Mouse (Mus musculus) layer of hippocampus, adult 2 months (tissue): Measurements from ENCODE around the gene Wdr5. TPM values are rescaled to one million over a fixed set of nuclear protein-coding genes. Genes with fewer than 3 reads are reported as not detected.
"Not testable (repeated sequence)": the region's sequence is repeated elsewhere in the genome, so short reads cannot be mapped to it uniquely, and the experiment has no call there.

Experiments used
- DNase-seq, 2 experiments: peaks; one replicate each; pipeline ENCODE4 v3.0.0; 2022; ENCODE audit warnings: low spot score in 2 of 2
- H3K27ac ChIP-seq: fragments of 200-600 bp; 2 replicates; pipeline ENCODE4 v1.8.1; 2022
- H3K4me3 ChIP-seq: fragments of 200-600 bp; 2 replicates; pipeline ENCODE4 v1.8.1; 2022; ENCODE audit warnings: mild to moderate bottlenecking
- CTCF ChIP-seq: fragments of 200-600 bp; conservative IDR thresholded peaks from 2 replicates; pipeline ENCODE4 v1.8.1; 2022; ENCODE audit warnings: antibody characterized with exemption, mild to moderate bottlenecking, moderate library complexity
- total RNA-seq, 2 experiments: library from RNA; stranded (reverse); gene quantifications; 2 replicates each; pipeline ENCODE4 v1.2.3; 2021

Gene Wdr5
- total RNA-seq, 2 experiments from 2014 or later: 24.8 to 28.9 TPM

GRCm38 (mm10) chr2:27479821-27480220 is 35.1 kb upstream of the Wdr5 start:
- H3K27ac ChIP-seq: no peak overlapping the region
- DNase-seq: no peak
- TF ChIP-seq CTCF: no peak
- no peak overlapping the region for H3K4me3 ChIP-seq

DNA sequence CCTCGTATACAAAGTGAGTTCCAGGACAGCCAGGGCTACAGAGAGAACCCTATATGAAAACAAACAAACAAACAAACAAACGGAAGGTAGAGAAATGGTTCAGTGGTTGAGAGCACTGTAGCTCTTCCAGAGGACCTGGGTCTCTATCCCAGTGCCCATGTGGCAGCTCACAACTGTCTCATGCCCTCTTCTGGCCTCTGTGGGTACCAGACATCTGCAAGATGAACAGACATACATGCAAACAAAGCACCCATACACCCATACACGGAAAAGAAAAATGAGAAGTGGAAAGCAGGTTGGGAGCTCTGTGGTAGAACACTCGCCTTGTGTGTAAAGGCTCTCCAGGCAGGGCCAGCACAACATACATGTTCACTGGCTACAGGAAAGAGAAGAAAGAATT is 34.6 kb upstream of the Wdr5 start:
- no peak overlapping the region for H3K27ac ChIP-seq
- TF ChIP-seq CTCF: peak; percentile 13; the same call in 1 of the 2 replicates
- H3K4me3 ChIP-seq: no peak overlapping the region
- no peak for DNase-seq

DNA sequence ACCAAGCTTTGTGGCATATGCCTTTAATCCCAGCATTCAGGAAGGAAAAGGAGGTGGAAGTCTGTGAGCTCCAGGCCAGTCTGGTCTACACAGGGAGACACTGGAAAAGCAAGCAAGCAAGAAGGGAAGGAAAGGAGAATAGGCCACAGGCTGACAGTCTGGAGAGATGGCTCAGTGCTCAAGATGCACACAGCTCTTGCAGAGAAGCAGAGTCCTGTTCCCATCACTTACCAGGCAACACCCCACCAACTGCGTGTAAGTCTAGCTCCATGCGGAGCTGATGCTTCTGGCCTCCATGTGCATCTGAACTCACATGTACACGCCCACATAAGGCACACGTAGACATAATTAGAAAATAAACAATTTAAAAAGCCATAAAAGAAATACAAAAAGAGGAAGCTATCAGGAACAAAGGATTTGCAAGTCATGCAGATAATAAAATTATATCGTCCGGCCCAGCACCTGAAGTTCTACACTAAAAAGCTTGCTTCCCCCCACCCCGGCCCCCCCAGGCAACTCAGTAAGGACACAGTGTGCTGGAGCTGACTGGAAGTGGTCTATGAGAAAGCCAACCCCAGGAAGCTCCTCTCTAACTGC is 32.6 kb upstream of the Wdr5 start:
- TF ChIP-seq CTCF: no peak
- Histone ChIP-seq H3K4me3 (no peak overlapping the region), H3K27ac (no peak overlapping the region)
- DNase-seq: no peak

- Histone ChIP-seq H3K4me3 (no peak overlapping the region), H3K27ac (no peak overlapping the region)
- no peak for DNase-seq
- TF ChIP-seq CTCF: no peak
These were observed 28.2 kb upstream of the Wdr5 start for GRCm38 (mm10) chr2:27486725-27487124.

DNA sequence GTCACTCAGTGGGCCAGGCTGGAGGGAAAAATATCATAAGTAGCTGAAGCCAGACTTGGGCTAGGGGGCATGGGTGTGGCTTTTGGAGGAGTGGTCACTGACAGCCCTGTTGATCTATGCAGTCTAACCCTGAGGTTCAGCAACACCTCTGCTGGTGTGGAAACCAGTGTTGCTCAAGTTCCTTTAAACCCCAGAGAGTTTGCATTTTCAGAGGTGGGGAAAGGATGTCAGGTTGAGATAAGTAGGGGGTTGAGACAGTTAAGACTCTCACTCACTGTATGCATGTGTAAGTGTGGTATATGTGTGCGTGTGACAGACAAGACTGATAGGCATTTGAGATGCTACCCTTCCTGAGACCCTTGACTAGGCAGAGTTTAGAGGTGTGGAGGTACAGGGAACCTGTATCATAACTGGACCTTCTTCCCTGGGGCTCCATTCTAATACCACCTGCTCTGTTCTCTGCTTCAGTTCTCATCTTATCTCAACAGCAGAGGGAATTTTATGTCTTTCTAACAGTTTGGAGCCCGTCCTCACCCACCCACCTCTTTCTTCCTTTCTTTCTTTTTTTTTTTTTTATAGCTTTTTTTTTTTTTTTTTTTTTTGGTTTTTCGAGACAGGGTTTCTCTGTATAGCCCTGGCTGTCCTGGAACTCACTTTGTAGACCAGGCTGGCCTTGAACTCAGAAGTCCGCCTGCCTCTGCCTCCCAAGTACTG is 27.5 kb upstream of the Wdr5 start:
- no peak for TF ChIP-seq CTCF
- Histone ChIP-seq H3K27ac (no peak overlapping the region), H3K4me3 (no peak overlapping the region)
- DNase-seq: no peak

GRCm38 (mm10) chr2:27488362-27488761 is 26.6 kb upstream of the Wdr5 start:
- TF ChIP-seq CTCF: no peak
- no peak for DNase-seq
- Histone ChIP-seq H3K27ac (no peak overlapping the region), H3K4me3 (no peak overlapping the region)

DNA sequence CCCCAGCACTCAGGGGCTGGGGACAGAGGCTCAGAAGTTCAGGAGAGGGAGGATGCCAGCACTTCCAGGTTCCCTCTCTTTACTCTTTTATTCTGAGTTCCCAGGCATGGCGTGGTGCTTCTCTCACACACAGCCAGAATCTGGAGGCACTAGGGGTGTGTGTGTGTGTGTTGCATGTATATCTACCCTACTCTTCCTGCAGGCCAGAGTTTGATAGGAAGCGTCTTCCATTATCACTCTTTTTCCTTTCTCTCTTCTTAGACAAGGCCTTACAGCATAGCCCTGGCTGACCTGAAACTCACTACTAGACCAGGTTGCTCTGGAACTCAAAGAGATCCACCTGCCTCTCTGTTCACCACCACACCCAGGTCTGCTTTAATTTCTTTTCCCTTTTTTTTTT is 24.0 kb upstream of the Wdr5 start:
- Histone ChIP-seq H3K27ac (no peak overlapping the region), H3K4me3 (no peak overlapping the region)
- no peak for DNase-seq
- no peak for TF ChIP-seq CTCF

- no peak; the same call in 1 of the 2 replicates for TF ChIP-seq CTCF
- no peak for DNase-seq
- no peak overlapping the region for H3K4me3 ChIP-seq
- no peak overlapping the region for H3K27ac ChIP-seq
These were observed 21.0 kb upstream of the Wdr5 start for GRCm38 (mm10) chr2:27493971-27494370.

DNA sequence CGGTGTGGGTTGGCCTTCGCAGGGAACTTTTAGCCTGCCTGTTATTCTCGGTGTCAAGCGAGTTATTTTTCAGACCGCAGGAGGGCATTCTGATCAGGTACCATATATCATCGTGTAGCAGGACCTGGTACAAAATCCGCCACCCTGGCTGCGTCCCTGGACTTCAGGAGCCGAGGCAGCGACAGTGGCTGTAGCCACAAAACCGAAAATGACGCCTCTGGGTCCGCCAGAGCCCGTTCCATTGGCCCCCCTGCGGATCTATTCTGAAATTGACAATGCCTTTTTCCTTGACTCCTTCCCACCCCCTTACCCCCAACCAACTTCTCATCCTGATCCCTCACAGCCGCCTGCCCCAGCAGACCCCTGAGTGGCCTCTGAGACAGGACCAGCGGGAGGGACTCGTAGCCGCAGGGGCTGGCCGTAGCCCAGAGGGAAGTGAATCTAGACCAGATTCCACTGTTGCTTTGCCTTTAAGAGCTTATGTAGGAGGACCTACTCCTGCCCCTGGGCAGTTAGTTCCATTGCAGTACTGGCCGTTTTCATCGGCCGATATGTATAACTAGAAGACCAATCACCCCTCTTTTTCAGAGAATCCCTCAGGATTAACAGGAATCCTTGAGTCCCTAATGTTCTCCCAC is 18.4 kb upstream of the Wdr5 start:
- DNase-seq: no peak
- no peak overlapping the region for H3K4me3 ChIP-seq

DNA sequence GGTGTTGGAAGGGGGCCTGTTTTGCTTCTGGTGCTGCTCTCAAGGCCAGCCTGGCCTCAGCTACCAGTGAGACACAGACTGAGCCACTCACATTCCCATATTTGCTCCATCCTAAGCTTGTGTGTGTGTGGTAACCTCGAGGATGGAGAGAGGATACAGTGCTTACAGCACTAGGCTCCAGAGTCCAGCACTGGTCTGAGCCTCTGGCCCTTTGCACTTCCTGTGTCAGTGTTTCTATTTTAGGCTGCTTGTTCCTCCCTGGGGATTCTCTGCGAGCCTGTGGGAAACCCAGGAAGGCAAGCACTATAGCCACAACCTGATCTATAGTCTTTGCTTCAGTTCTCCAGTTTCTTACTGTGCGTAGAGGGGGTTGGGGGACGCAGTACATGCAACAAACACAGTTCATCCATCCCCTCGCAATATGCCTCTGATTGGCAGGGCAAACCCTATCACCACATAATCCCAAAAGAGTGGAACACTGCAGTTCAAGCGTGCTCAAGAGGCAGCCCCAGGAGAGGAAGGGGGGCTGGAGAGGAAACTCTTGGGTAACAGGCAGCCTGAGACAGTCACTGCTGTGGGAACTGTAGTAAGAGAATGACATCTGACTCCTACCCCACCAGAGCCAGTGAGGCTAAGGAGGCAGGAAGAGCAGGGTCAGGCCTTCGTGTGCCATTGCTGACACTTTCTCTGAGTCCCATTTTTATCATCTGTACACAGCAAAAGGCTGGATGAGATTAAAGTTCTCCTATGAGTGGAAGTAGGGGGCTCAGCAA is 10.7 kb upstream of the Wdr5 start:
- Histone ChIP-seq H3K4me3 (no peak overlapping the region), H3K27ac (no peak overlapping the region)
- DNase-seq: no peak
- TF ChIP-seq CTCF: no peak

More for the DNA sequence above, 18.4 kb upstream of the Wdr5 start:
- TF ChIP-seq CTCF: no peak
- no peak overlapping the region for H3K27ac ChIP-seq

DNA sequence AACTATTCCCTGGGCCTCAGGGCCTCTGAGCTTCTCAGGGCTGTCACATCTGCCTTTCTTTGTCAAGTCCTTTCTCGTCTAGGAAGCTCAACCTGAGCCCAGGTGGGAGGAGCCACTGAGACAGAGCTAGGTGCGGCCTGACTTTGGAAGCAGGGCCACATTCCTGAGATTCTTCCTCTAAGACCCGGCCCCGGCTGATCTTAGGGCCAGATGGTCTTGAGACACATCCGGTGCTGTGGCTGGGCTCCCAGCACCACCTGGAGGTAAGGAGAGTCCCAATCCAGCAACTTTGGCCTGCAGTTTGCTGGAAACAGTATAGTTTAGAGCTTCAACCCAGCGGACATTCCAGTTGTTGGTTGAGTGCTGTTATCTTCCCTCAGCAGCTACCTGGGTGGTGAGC is 9.4 kb upstream of the Wdr5 start:
- H3K4me3 ChIP-seq: no peak overlapping the region
- no peak for DNase-seq
- H3K27ac ChIP-seq: no peak overlapping the region
- no peak for TF ChIP-seq CTCF

- H3K4me3 ChIP-seq, DNase-seq, H3K27ac ChIP-seq: not testable (repeated sequence)
These were observed 8.3 kb upstream of the Wdr5 start for GRCm38 (mm10) chr2:27506658-27507057.

DNA sequence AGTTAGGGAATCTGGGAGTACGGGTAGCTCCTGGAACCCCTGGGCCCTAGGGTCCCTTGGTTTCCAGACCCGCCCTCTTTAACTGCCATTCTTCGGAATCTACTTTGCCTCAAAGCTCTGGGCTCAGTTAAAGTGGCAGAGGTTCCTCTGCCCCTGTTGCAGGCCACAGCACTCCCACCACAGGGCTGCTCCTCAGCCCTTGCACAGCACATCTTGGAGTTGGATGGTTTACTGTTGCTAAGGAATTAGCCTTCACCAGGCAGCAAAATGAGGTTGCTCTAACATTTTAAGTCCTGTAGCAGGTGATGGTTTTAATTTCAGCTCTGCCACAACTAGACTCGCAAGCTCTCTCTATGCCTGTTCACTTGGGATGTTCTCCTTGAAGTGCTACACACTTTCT is 7.4 kb upstream of the Wdr5 start, which contains the start of gene Brd3:
Gene Brd3 (minus strand): TSS at position 101 of the 400 bp plus-strand sequence.
- no peak for TF ChIP-seq CTCF

More for the DNA sequence above, 7.4 kb upstream of the Wdr5 start, which contains the start of gene Brd3:
- H3K4me3 ChIP-seq: no peak within 1 kb of the TSS
- H3K27ac ChIP-seq: no peak within 1 kb of the TSS
- no peak for DNase-seq
